Mouse (Mus musculus): ENCODE data around the gene Col1a2. TPM values are rescaled to one million over a fixed set of nuclear protein-coding genes. Genes with fewer than 3 reads are reported as not detected.

Col1a2 gene
- polyA plus RNA-seq, 1 experiment from 2014 or later: 2,269 TPM

DNA sequence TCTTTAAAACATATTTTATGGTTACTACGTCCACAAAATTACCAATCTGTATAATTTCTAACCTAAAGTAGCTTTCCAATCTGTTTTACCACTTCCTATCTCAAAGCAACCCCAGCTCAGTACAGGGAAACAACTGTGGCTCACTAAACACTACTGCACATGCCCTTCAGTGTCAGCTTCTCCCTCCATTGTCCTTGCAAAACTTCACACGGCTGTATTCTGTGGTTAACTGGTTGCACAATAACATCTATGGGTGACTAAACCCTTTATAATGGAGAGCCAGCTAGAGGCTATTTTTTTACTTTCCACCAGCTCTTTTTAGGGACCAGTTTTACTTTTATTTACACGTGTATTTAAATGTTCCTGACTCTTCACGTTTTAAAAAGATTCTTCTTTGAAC lies 83.3 kb downstream of the Col1a2 start:
- H3K27ac ChIP-seq (replicated peaks): no peak overlapping the region
- 76% methylated on average over 4 of the region's 4 CpGs for WGBS
- no peak for ATAC-seq (ENCODE audit: insufficient number of reproducible peaks, low FRiP score, low TSS enrichment, low read depth)

DNA sequence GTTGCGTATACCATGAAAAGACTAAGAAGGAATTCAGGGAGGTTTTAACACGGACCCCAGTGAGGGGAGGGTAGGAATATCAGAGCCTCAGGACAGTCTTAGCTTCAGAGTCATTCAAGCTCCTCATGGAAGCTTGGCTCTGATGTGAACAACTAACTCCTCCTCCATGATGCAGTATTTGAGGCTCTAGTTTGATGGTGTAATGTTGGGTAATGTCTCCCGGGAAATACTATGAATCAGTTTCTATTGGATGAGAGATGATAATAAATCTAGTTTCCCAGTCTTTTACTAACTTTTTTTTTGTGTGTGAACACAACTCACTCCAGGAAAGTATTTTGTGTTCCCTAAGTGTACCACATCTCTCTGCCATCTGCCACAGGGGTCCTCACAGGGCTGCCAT lies 84.1 kb downstream of the Col1a2 start:
- no peaks in the 10 kb centered on the region for H3K36me3 ChIP-seq
- no peaks in the 10 kb centered on the region for H3K4me1 ChIP-seq
- H3K9me3 ChIP-seq (replicated peaks): no peaks in the 10 kb centered on the region
- H3K9ac ChIP-seq: no peak overlapping the region
- no peaks in the 10 kb centered on the region for H3K27me3 ChIP-seq
- H3K4me3 ChIP-seq (replicated peaks): no peak overlapping the region
- no peak overlapping the region for H3K4me2 ChIP-seq (replicated peaks)
- ATAC-seq (ENCODE audit: insufficient number of reproducible peaks, low FRiP score, low TSS enrichment, low read depth): no peak
- no peak overlapping the region for H3K27ac ChIP-seq (replicated peaks)
- 84% methylated on average over 3 of the region's 3 CpGs for WGBS

More for the DNA sequence above, 83.3 kb downstream of the Col1a2 start:
- Histone ChIP-seq H3K27me3 (no peaks in the 10 kb centered on the region), H3K9ac (no peak overlapping the region), H3K9me3 (replicated peaks) (no peaks in the 10 kb centered on the region), H3K36me3 (no peaks in the 10 kb centered on the region), H3K4me1 (no peaks in the 10 kb centered on the region), H3K4me2 (replicated peaks) (no peak overlapping the region), H3K4me3 (replicated peaks) (no peak overlapping the region)

DNA sequence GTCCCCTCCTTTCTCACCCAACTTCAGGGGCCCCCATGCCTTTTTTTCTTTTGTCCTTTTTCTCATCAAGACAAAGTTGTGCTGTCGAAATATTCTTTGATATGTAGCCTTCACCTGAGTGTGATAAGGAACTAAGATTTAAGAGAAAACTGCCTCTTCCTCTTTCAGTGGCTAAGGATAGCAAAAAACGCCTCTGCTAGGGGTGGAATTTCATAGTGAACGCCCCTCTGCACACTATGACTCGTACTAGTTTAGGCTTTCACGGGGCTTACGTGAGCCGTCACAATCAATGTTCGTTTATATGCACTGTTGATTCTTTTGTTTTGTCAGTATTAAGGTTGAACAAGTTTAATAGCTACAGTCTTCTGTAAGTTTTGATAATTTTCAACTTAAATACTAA lies 85.5 kb downstream of the Col1a2 start:
- no peak overlapping the region for H3K27ac ChIP-seq (replicated peaks)
- H3K4me2 ChIP-seq (replicated peaks): no peak overlapping the region
- 68% methylated on average over 8 of the region's 8 CpGs for WGBS
- no peak overlapping the region for H3K4me3 ChIP-seq (replicated peaks)
- H3K9ac ChIP-seq: no peak overlapping the region
- no peaks in the 10 kb centered on the region for H3K36me3 ChIP-seq
- ATAC-seq (ENCODE audit: insufficient number of reproducible peaks, low FRiP score, low TSS enrichment, low read depth): no peak
- no peaks in the 10 kb centered on the region for H3K4me1 ChIP-seq
- no peaks in the 10 kb centered on the region for H3K9me3 ChIP-seq (replicated peaks)
- no peaks in the 10 kb centered on the region for H3K27me3 ChIP-seq

Other genes starting within 250 kb of the Col1a2 start
- gene Casd1, start 96.0 kb downstream of the Col1a2 start, polyA plus RNA-seq (2015; fragmentation: Nextera tagmentation; extraction: Ambion mirVana): 26.8 and 29.6 TPM in 2 replicates
- 72.1 and 72.9 TPM in 2 replicates for gene Sgce, start 242.4 kb downstream of the Col1a2 start, polyA plus RNA-seq (2015; fragmentation: Nextera tagmentation; extraction: Ambion mirVana)
- 8.9 and 10.0 TPM in 2 replicates for gene Peg10, start 242.5 kb downstream of the Col1a2 start, polyA plus RNA-seq (2015; fragmentation: Nextera tagmentation; extraction: Ambion mirVana)

Data from embryonic facial prominence, embryonic 15.5 days (tissue).